Mouse (Mus musculus): ENCODE measurements around the gene Cma1.
"Not testable (repeated sequence)": the region's sequence is repeated elsewhere in the genome, so short reads cannot be mapped to it uniquely, and the experiment has no call there.

The Cma1 gene

GRCm38 (mm10) chr14:55944575-55944974 is at the start of gene Cma1:
Cma1 (minus strand) TSS chr14:55944675.
- DNase-seq (ENCODE audit: low spot score in 2 of 2): no peak

- DNase-seq (ENCODE audit: low spot score in 2 of 2): not testable (repeated sequence)
These were observed 43.0 kb upstream of the Cma1 start for GRCm38 (mm10) chr14:55987464-55987863.

- DNase-seq (ENCODE audit: low spot score in 2 of 2): not testable (repeated sequence)
These were observed 19.4 kb upstream of the Cma1 start for GRCm38 (mm10) chr14:55963900-55964299.

- DNase-seq (ENCODE audit: low spot score in 2 of 2): no peak
These were observed 18.8 kb upstream of the Cma1 start for GRCm38 (mm10) chr14:55963263-55963662.

- no peak for DNase-seq (ENCODE audit: low spot score in 2 of 2)
These were observed 6.0 kb upstream of the Cma1 start, which contains the start of gene Cma2 for GRCm38 (mm10) chr14:55950346-55951030. Cma2 (plus strand) TSS chr14:55950980.

GRCm38 (mm10) chr14:55946269-55946969 is 1.9 kb upstream of the Cma1 start:
- DNase-seq (ENCODE audit: low spot score in 2 of 2): no peak

GRCm38 (mm10) chr14:55943601-55944000 is 874 bp downstream of the Cma1 start:
- DNase-seq (ENCODE audit: low spot score in 2 of 2): no peak

GRCm38 (mm10) chr14:55940070-55940800 is 4.2 kb downstream of the Cma1 start:
- DNase-seq (ENCODE audit: low spot score in 2 of 2): no peak

- no peak for DNase-seq (ENCODE audit: low spot score in 2 of 2)
These were observed 10.9 kb downstream of the Cma1 start for GRCm38 (mm10) chr14:55933586-55933985.

- no peak for DNase-seq (ENCODE audit: low spot score in 2 of 2)
These were observed 15.0 kb downstream of the Cma1 start for GRCm38 (mm10) chr14:55929263-55929997.

GRCm38 (mm10) chr14:55926847-55927246 is 17.6 kb downstream of the Cma1 start:
- DNase-seq (ENCODE audit: low spot score in 2 of 2): no peak

- DNase-seq (ENCODE audit: low spot score in 2 of 2): no peak
These were observed 21.8 kb downstream of the Cma1 start for GRCm38 (mm10) chr14:55922475-55923232.

GRCm38 (mm10) chr14:55918240-55919082 is 26.0 kb downstream of the Cma1 start:
- DNase-seq (ENCODE audit: low spot score in 2 of 2): peak in 1 of 2 experiments; percentile 54

GRCm38 (mm10) chr14:55913406-55913805 is 31.1 kb downstream of the Cma1 start:
- DNase-seq (ENCODE audit: low spot score in 2 of 2): no peak

- DNase-seq (ENCODE audit: low spot score in 2 of 2): no peak
These were observed 39.0 kb downstream of the Cma1 start for GRCm38 (mm10) chr14:55905518-55905917.

- no peak for DNase-seq (ENCODE audit: low spot score in 2 of 2)
These were observed 44.1 kb downstream of the Cma1 start for GRCm38 (mm10) chr14:55900414-55900755.

- peak; percentile 64 to 77 for DNase-seq (ENCODE audit: low spot score in 2 of 2)
These were observed 44.6 kb downstream of the Cma1 start, which contains the start of gene Sdr39u1 for GRCm38 (mm10) chr14:55899701-55900413. Sdr39u1 (minus strand) TSS chr14:55900293.

- DNase-seq (ENCODE audit: low spot score in 2 of 2): no peak
These were observed 45.5 kb downstream of the Cma1 start for GRCm38 (mm10) chr14:55898947-55899346.

- no peak for DNase-seq (ENCODE audit: low spot score in 2 of 2)
These were observed 46.8 kb downstream of the Cma1 start for GRCm38 (mm10) chr14:55897671-55898070.
